Mouse (Mus musculus) lung, postnatal 25 days (tissue): ENCODE data around the gene Vmn1r51.
"Not testable (repeated sequence)": the region's sequence is repeated elsewhere in the genome, so short reads cannot be mapped to it uniquely, and the experiment has no call there.

Experiments used
- DNase-seq: peaks from one replicate; pipeline ENCODE4 v3.0.0; 2022; ENCODE audit warnings: low spot score

The Vmn1r51 gene

DNA sequence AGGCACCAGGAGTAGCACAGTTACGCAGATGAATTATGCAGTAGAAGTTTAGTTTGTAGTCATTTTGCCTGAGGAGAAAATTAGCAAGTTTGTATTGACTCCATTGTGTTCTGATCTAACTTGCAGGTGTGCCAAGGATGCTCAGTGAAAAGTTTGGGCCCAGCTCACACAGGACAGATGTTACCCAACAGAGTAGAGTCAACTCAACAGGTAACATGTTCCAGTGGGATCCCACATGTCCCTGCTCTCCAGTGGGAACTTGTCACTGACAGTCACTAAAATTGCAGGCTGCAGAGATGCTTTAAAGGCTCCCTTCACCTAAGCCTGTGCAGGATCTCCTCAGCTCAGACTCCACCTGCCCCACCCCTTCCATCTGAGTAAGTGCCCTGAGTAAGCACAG lies at the start of gene Vmn1r51:
Gene Vmn1r51, plus strand, starts transcription at position 301 of the 400 bp plus-strand sequence.
- DNase-seq = not testable (repeated sequence)

GRCm38 (mm10) chr6:90078406-90078805 lies 44.0 kb upstream of the Vmn1r51 start, which contains the start of gene Vmn1r49:
Gene Vmn1r49 (minus strand): TSS chr6:90078506.
- DNase-seq = no peak

GRCm38 (mm10) chr6:90100566-90100965 lies 21.8 kb upstream of the Vmn1r51 start:
- DNase-seq = no peak

DNA sequence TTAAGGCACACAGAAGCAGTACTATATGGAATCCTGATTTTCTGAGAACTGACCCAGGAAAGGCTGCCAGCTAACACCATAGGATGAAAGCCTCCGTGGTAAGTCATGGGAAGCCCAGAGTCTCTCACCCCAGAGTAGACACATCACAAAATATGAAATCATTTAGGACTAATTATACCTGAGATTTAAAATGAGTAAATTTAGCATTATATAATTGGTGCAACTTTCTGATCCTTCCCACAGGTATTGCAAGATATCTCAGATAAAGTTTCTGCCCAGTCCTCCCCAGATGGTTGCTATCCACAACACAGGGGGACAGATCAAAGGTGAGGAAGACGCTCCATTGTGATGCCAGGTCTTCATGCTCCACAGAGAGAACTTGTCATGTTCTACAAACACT lies 21.3 kb upstream of the Vmn1r51 start, which contains the start of gene Vmn1r50:
Gene Vmn1r50, plus strand, starts transcription at position 301 of the 400 bp plus-strand sequence.
- no peak for DNase-seq

- no peak for DNase-seq
These were observed 37.7 kb downstream of the Vmn1r51 start for GRCm38 (mm10) chr6:90160139-90160538.

GRCm38 (mm10) chr6:90174508-90174907 lies 52.1 kb downstream of the Vmn1r51 start, which contains the start of gene Vmn1r52:
Gene Vmn1r52 (plus strand): TSS chr6:90174808.
- DNase-seq = no peak
